Mouse (Mus musculus) duodenum, adult 2 months (tissue): ENCODE results near the gene Acan. TPM values are rescaled to one million over a fixed set of nuclear protein-coding genes. Genes with fewer than 3 reads are reported as not detected.

ENCODE experiments used
- polyA plus RNA-seq: library from polyadenylated mRNA; depleted of rRNA; stranded (reverse); fragments of >200 nt; gene quantifications from 2 replicates; pipeline ENCODE4 v1.2.3, GENCODE M21; 2012; ENCODE audit warnings: low replicate concordance; rRNA removed

Acan gene
- polyA plus RNA-seq: 0.01 TPM in 1 of 2 replicates, not detected in the other

DNA sequence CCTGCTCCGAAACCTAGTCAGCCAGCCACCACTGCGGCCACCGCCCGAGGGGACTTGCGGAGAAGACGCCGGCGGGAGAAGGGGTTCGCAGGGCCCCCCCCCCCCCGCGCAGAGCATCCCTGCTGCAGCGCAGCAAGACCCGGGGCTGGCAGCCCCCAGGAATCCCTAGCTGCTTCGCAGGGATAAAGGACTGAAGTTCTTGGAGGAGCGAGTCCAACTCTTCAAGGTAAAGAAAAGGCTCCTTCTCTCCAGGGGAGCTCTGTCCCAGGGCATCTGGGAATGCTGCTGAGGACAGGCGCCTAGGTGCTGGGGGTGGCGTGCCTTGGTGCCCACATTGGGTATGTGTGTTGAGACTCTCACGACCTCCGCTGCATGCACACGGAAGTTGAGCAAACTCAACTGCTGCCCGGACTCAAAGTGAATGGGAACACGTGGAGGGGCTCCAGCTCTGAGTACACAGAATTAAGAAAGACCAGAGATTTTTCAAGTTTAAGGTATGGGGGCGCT lies at the start of gene Acan:
Acan (plus strand) TSS at position 101 of the 507 bp plus-strand sequence.

GRCm38 (mm10) chr7:79130843-79131444 lies 77.7 kb downstream of the Acan start, which contains the start of gene Hapln3:
TSS of gene Hapln3 (minus strand) at chr7:79131018.

DNA sequence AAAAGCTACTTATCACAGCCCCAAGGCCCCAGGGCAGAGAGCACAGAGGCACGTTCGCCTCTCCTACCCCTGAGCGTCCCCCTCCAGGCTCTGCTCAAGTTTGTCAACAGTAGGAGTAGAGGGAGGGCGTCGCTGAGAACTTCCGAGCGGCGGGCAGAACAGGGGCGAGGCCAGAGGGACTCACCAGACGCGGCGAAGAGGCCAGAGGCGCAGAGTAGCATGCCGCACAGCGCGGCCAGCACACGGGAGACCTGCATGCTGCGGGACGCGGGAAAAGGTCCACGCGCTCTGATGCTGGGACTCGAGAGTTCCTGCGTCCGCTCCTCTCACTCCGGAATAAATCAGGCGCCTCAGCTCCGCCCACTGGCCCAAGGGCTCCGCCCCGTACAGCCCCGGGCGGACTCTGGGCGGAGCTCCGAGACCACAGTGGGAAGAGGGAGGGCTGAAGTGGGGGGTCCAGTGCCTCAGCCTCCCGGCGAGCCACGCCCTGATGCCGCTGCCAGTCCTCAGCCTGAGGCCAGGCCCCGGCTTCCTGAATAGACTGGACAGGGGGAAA lies 95.5 kb downstream of the Acan start, which contains the start of gene Mfge8:
Mfge8 (minus strand) TSS at position 350 of the 556 bp plus-strand sequence.

Other genes starting within 250 kb of the Acan start
- 9.7 and 10.1 TPM in 2 replicates for gene Det1, start 206.2 kb upstream of the Acan start, polyA plus RNA-seq
- gene Aen, start 157.6 kb upstream of the Acan start, polyA plus RNA-seq: 8.3 and 12.6 TPM in 2 replicates
- 13.8 and 18.7 TPM in 2 replicates for gene Isg20, start 140.1 kb upstream of the Acan start, polyA plus RNA-seq
- 0.20 and 0.41 TPM in 2 replicates for gene Hapln3, start 77.5 kb downstream of the Acan start, polyA plus RNA-seq
- gene Mfge8, start 95.6 kb downstream of the Acan start, polyA plus RNA-seq: 141 and 197 TPM in 2 replicates
- 35.7 and 77.3 TPM in 2 replicates for gene Abhd2, start 219.7 kb downstream of the Acan start, polyA plus RNA-seq